26 mouse cellular contexts compared by ENCODE assay signal in genomic region chr9:71670677-71671076, GRCm38 (mm10).
A peak's percentile ranks its signal among the peaks of the same experiment; 100 is the strongest.
DNase-seq lines count a peak whose midpoint lies in the region; ATAC-seq and TF ChIP-seq lines count a peak whose summit lies in the region.
"Had no signal": no experiment of that assay in that cellular context is flagged by ENCODE, and none has a peak within 500 bp of the region (broad histone marks: within the 10 kb centered on the region; RNA-seq: fewer than 3 reads in every experiment).

No protein-coding gene starts in this region.

- intact Hi-C loops in heart, postnatal 14 days (cut with DNase I): no loop called here
- intact Hi-C loops in heart, postnatal 25 days (cut with DNase I): no loop called here

- no peak overlapping the region for H3K4me3 ChIP-seq in heart, embryonic 10.5 days
- no peak overlapping the region for H3K4me3 ChIP-seq in heart, embryonic 16.5 days (ENCODE audit: low read length)
- no peak overlapping the region for H3K4me3 ChIP-seq in liver, embryonic 12.5 days
- no peak overlapping the region for H3K4me3 ChIP-seq in liver, embryonic 11.5 days (ENCODE audit: low read depth, low read length)
- H3K4me3 ChIP-seq in stomach, postnatal 0 days (ENCODE audit: low read depth, low read length): no peak overlapping the region
- H3K4me3 ChIP-seq: embryonic facial prominence, embryonic 12.5 days; midbrain, embryonic 15.5 days; neural tube, embryonic 15.5 days had no signal

- 27% methylated on average over 5 of the region's 5 CpGs for WGBS in heart, embryonic 10.5 days
- WGBS in heart, embryonic 16.5 days: 31% methylated on average over 5 of the region's 5 CpGs
- 43% methylated on average over 5 of the region's 5 CpGs for WGBS in liver, embryonic 12.5 days (ENCODE audit: insufficient replicate concordance)
- WGBS in liver, embryonic 11.5 days: 39% methylated on average over 5 of the region's 5 CpGs
- WGBS in stomach, postnatal 0 days: 61% methylated on average over 5 of the region's 5 CpGs

- H3K4me1 ChIP-seq in heart, embryonic 10.5 days: peaks cover 69% of the 10 kb centered on the region
- H3K4me1 ChIP-seq in heart, embryonic 16.5 days (ENCODE audit: control insufficient read depth, insufficient read depth, low read length): peaks cover 42% of the 10 kb centered on the region
- H3K4me1 ChIP-seq in liver, embryonic 12.5 days: peaks cover 16% of the 10 kb centered on the region
- H3K4me1 ChIP-seq in liver, embryonic 11.5 days (replicated peaks; ENCODE audit: control insufficient read depth, insufficient read depth, low read length): peaks cover 13% of the 10 kb centered on the region; the same call in 1 of the 2 replicates
- H3K4me1 ChIP-seq in stomach, postnatal 0 days (replicated peaks; ENCODE audit: control insufficient read depth, insufficient read depth): peaks cover 2% of the 10 kb centered on the region; the same call in 1 of the 2 replicates
- H3K4me1 ChIP-seq: midbrain, embryonic 15.5 days had no signal

- no peak for DNase-seq in heart, embryonic 10.5 days (ENCODE audit: low spot score)
- DNase-seq in heart, postnatal 14 days: no peak
- DNase-seq in heart, postnatal 25 days (ENCODE audit: low spot score): no peak
- no peak for DNase-seq in liver, embryonic 11.5 days (ENCODE audit: low spot score)
- DNase-seq in stomach, postnatal 0 days (ENCODE audit: low spot score): no peak
- no peak for DNase-seq in urinary bladder, postnatal 14 days (ENCODE audit: low spot score)
- DNase-seq: B cell, adult 2 months; cerebellum, adult 11-12 months; cerebellum, adult 9-11 months; embryo, embryonic 11 days; gastrocnemius, postnatal 14 days; kidney, adult 9 months; kidney, postnatal 25 days; liver; lung, adult 18-20 months; lung, postnatal 10 days; retina, postnatal 1 day; right cerebral cortex, postnatal 14 days had no signal

- no peak for ATAC-seq in heart, embryonic 16.5 days (replicated peaks; ENCODE audit: extremely low read depth, insufficient read depth, low FRiP score)
- 0 out of 2 replicates have a peak, but pooled peaks have one; percentile 27 for ATAC-seq in liver, embryonic 12.5 days
- no peak for ATAC-seq in liver, embryonic 11.5 days (replicated peaks; ENCODE audit: low FRiP score)
- ATAC-seq in stomach, postnatal 0 days (ENCODE audit: low FRiP score, low TSS enrichment): no peak
- ATAC-seq: activated CD4-positive, CD25-positive, alpha-beta regulatory T cell, adult 4 months; forebrain, embryonic 14.5 days; midbrain, embryonic 15.5 days had no signal

- H3K27ac ChIP-seq in heart, embryonic 10.5 days: peak overlapping the region; percentile 65; the same call in 1 of the 2 replicates
- H3K27ac ChIP-seq in heart, embryonic 16.5 days (ENCODE audit: low read length): peak overlapping the region; percentile 37; the same call in 1 of the 2 replicates
- H3K27ac ChIP-seq in liver, embryonic 12.5 days: no peak overlapping the region
- H3K27ac ChIP-seq in liver, embryonic 11.5 days (ENCODE audit: low read depth, low read length): no peak overlapping the region
- 0 out of 2 replicates have a peak overlapping the region, but pooled peaks have one; percentile 30 for H3K27ac ChIP-seq in stomach, postnatal 0 days (replicated peaks)
- H3K27ac ChIP-seq: embryonic facial prominence, embryonic 12.5 days; hindbrain, embryonic 14.5 days; midbrain, embryonic 15.5 days; neural tube, embryonic 15.5 days had no signal

- TF ChIP-seq CTCF in stomach, postnatal 0 days (IDR thresholded peaks at IDR 0.05; ENCODE audit: low read depth): no peak

- TF ChIP-seq EP300 in stomach, postnatal 0 days (optimal IDR thresholded peaks at IDR 0.05): no peak

- H3K36me3 ChIP-seq in heart, embryonic 10.5 days: peaks cover 12% of the 10 kb centered on the region
- H3K36me3 ChIP-seq in heart, embryonic 16.5 days (ENCODE audit: control insufficient read depth, insufficient read depth): peaks cover 10% of the 10 kb centered on the region
- no peaks in the 10 kb centered on the region for H3K36me3 ChIP-seq in liver, embryonic 12.5 days
- no peaks in the 10 kb centered on the region for H3K36me3 ChIP-seq in liver, embryonic 11.5 days (ENCODE audit: control insufficient read depth, insufficient read depth, low read length)
- H3K36me3 ChIP-seq in stomach, postnatal 0 days (ENCODE audit: control insufficient read depth, insufficient read depth, low read length): no peaks in the 10 kb centered on the region; the same call in 1 of the 2 replicates
- H3K36me3 ChIP-seq: embryonic facial prominence, embryonic 12.5 days; midbrain, embryonic 15.5 days; neural tube, embryonic 15.5 days had no signal

- H3K9ac ChIP-seq in heart, embryonic 16.5 days (ENCODE audit: low read length): no peak overlapping the region
- no peak overlapping the region for H3K9ac ChIP-seq in liver, embryonic 12.5 days
- no peak overlapping the region for H3K9ac ChIP-seq in liver, embryonic 11.5 days (ENCODE audit: low read depth, low read length)
- H3K9ac ChIP-seq in stomach, postnatal 0 days (ENCODE audit: low read length): no peak overlapping the region
- H3K9ac ChIP-seq: embryonic facial prominence, embryonic 12.5 days; hindbrain, embryonic 14.5 days; midbrain, embryonic 15.5 days; neural tube, embryonic 15.5 days had no signal

- no peaks in the 10 kb centered on the region for H3K27me3 ChIP-seq in heart, embryonic 10.5 days (ENCODE audit: insufficient read depth, poor library complexity, severe bottlenecking)
- H3K27me3 ChIP-seq in heart, embryonic 16.5 days (ENCODE audit: control insufficient read depth, insufficient read depth, low read length): no peaks in the 10 kb centered on the region
- H3K27me3 ChIP-seq in liver, embryonic 12.5 days (replicated peaks): no peaks in the 10 kb centered on the region
- no peaks in the 10 kb centered on the region for H3K27me3 ChIP-seq in liver, embryonic 11.5 days (replicated peaks; ENCODE audit: control insufficient read depth, insufficient read depth, low read length)
- no peaks in the 10 kb centered on the region for H3K27me3 ChIP-seq in stomach, postnatal 0 days (ENCODE audit: control insufficient read depth, insufficient read depth, low read length)
- H3K27me3 ChIP-seq: embryonic facial prominence, embryonic 12.5 days; midbrain, embryonic 15.5 days; neural tube, embryonic 15.5 days had no signal

- H3K9me3 ChIP-seq in heart, embryonic 10.5 days: no peaks in the 10 kb centered on the region
- peaks cover 5% of the 10 kb centered on the region for H3K9me3 ChIP-seq in heart, embryonic 16.5 days (replicated peaks; ENCODE audit: control insufficient read depth, low read length)
- no peaks in the 10 kb centered on the region for H3K9me3 ChIP-seq in liver, embryonic 12.5 days (replicated peaks)
- no peaks in the 10 kb centered on the region for H3K9me3 ChIP-seq in liver, embryonic 11.5 days (ENCODE audit: control insufficient read depth, low read length)
- H3K9me3 ChIP-seq in stomach, postnatal 0 days (ENCODE audit: control insufficient read depth, low read length): no peaks in the 10 kb centered on the region
- H3K9me3 ChIP-seq: embryonic facial prominence, embryonic 12.5 days; midbrain, embryonic 15.5 days; neural tube, embryonic 15.5 days had no signal

- H3K4me2 ChIP-seq in heart, embryonic 16.5 days (ENCODE audit: low read depth, low read length): no peak overlapping the region
- H3K4me2 ChIP-seq in liver, embryonic 12.5 days: no peak overlapping the region
- no peak overlapping the region for H3K4me2 ChIP-seq in liver, embryonic 11.5 days
- no peak overlapping the region for H3K4me2 ChIP-seq in stomach, postnatal 0 days (replicated peaks; ENCODE audit: low read depth)
- H3K4me2 ChIP-seq: embryonic facial prominence, embryonic 12.5 days; hindbrain, embryonic 14.5 days; midbrain, embryonic 15.5 days; neural tube, embryonic 15.5 days had no signal

Comparison
In these comparisons a context has a peak if more than half of its experiments do, and no peak if none do; other contexts are left out.
1. H3K27ac ChIP-seq: peak in heart, embryonic 10.5 days (single experiment), heart, embryonic 16.5 days (single experiment) and stomach, postnatal 0 days (single experiment); none in liver, embryonic 12.5 days (single experiment) and liver, embryonic 11.5 days (single experiment).